Mouse (Mus musculus): ENCODE measurements around the gene Ferd3l. TPM values are rescaled to one million over a fixed set of nuclear protein-coding genes. Genes with fewer than 3 reads are reported as not detected.
A peak's percentile ranks its signal among the peaks of the same experiment; 100 is the strongest.

Gene Ferd3l
- polyA plus RNA-seq, 1 experiment from 2014 or later, result 3.7 TPM

DNA sequence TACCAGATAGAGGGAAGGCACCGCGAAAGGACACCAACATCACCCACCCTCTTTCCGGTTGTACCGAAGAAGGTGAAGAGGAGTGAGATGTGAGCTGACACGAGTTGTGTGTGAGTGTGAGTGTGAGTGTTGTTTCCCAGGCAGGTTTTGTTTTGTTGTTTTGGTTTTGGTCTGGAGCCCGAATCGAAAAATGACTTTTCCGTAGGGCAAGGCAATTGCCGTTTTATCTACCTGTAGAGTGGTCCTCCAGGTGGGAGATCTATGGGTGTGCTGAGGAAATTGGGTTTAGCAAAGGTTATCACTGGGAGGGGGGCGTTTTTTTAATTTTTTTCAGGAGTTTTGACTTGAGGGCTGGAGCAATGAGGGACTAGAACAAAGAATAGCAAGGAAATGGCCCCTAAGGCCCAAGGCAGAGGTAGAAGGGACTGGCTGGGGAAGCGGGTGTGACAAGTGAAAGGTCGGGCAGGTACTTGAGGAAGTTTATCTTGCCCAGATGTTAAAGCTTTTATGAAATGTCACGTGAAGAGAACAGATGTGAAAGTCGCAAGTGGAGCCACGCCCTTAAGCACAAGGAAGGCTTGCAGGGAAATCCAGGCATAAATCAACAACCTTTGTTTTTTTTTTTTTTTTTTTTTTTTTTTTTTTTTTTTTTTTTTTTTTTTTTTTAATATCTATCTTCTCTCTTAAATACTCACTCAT is 35.6 kb downstream of the Ferd3l start:
- Histone ChIP-seq H3K27me3 (ENCODE audit: control insufficient read depth, insufficient read depth, low read length) (peaks cover 89% of the 10 kb centered on the region), H3K4me1 (ENCODE audit: control insufficient read depth, insufficient read depth, low read length) (peaks cover 16% of the 10 kb centered on the region), H3K4me2 (no peak overlapping the region), H3K9me3 (ENCODE audit: control insufficient read depth, low read length) (no peaks in the 10 kb centered on the region), H3K4me3 (ENCODE audit: low read depth, low read length) (no peak overlapping the region), H3K9ac (ENCODE audit: low read length) (no peak overlapping the region), H3K27ac (ENCODE audit: low read depth, low read length) (no peak overlapping the region), H3K36me3 (ENCODE audit: control insufficient read depth, insufficient read depth, low read length) (no peaks in the 10 kb centered on the region)
- WGBS, result 4% methylated on average over 15 of the region's 15 CpGs
- DNase-seq (ENCODE audit: low spot score, missing footprints) (peak; percentile 93), ATAC-seq (ENCODE audit: low FRiP score) (no peak)

DNA sequence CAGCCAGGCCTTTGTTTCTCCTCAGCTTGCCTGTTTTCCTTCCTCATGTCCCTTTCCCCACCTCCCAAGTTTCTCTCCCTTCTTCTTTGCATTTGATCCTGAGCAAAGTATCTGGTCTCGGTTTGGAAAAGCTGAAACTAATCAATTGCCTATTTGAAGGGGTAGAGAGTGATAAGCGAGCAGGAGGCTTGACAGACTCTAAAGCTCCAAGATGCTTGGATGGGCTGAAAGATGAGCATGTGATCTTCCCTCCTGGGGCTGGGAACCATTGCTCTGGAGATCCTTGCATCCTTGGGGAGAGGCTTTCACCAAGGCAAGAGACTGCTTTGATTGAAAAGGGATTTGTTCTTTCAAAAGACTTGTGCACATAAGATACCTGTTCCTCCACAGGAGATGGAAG is 36.2 kb downstream of the Ferd3l start:
- no peak overlapping the region for H3K4me3 ChIP-seq (ENCODE audit: low read depth, low read length)
- H3K27ac ChIP-seq (ENCODE audit: low read depth, low read length), result no peak overlapping the region
- 1% methylated on average over 2 of the region's 2 CpGs for WGBS
- H3K9ac ChIP-seq (ENCODE audit: low read length), result no peak overlapping the region
- H3K4me1 ChIP-seq (ENCODE audit: control insufficient read depth, insufficient read depth, low read length), result peaks cover 16% of the 10 kb centered on the region
- H3K9me3 ChIP-seq (ENCODE audit: control insufficient read depth, low read length), result no peaks in the 10 kb centered on the region
- no peak overlapping the region for H3K4me2 ChIP-seq
- H3K27me3 ChIP-seq (ENCODE audit: control insufficient read depth, insufficient read depth, low read length), result peaks cover 89% of the 10 kb centered on the region
- ATAC-seq (ENCODE audit: low FRiP score) (no peak), DNase-seq (ENCODE audit: low spot score, missing footprints) (peak; percentile 90)
- no peaks in the 10 kb centered on the region for H3K36me3 ChIP-seq (ENCODE audit: control insufficient read depth, insufficient read depth, low read length)

DNA sequence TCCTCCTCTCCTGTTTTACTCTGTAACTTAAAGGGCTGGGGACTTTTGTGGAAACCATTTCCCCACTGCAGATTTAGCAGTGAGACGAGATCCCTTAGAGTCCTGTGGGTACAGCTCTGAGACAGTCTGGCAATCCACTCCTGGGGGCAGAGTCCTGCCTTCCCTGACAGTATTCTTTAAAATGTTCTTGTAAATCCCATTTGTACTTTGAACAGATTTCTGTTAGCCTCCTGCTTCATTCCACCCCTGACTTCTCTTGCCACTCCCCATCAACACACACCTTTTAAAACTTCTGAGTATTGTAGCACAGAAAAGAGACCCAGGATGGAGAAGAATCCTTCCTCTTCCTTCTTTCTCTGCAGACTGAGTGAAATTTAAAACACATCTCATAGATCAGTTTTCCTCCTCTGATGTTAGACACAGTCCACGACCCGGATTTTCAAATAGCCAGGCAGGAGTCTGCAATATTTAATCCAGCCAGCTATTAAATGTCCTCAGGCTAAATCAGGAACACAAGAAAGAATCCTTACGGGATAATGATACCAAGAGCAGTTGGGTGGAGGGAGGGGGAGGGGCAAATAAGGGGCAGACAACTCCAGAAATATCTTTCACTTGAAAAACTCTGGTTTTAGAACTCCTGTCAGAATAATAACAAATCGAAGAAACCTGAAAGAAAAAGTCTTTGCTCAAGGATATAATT is 37.6 kb downstream of the Ferd3l start:
- DNase-seq (ENCODE audit: low spot score, missing footprints) (peak; percentile 91), ATAC-seq (ENCODE audit: low FRiP score) (no peak)
- H3K4me3 ChIP-seq (ENCODE audit: low read depth, low read length), result no peak overlapping the region
- H3K27me3 ChIP-seq (ENCODE audit: control insufficient read depth, insufficient read depth, low read length), result peaks cover 93% of the 10 kb centered on the region
- no peaks in the 10 kb centered on the region for H3K36me3 ChIP-seq (ENCODE audit: control insufficient read depth, insufficient read depth, low read length)
- 4% methylated on average over 5 of the region's 5 CpGs for WGBS
- peaks cover 16% of the 10 kb centered on the region for H3K4me1 ChIP-seq (ENCODE audit: control insufficient read depth, insufficient read depth, low read length)
- H3K27ac ChIP-seq (ENCODE audit: low read depth, low read length), result no peak overlapping the region
- H3K4me2 ChIP-seq, result no peak overlapping the region
- no peak overlapping the region for H3K9ac ChIP-seq (ENCODE audit: low read length)
- no peaks in the 10 kb centered on the region for H3K9me3 ChIP-seq (ENCODE audit: control insufficient read depth, low read length)

DNA sequence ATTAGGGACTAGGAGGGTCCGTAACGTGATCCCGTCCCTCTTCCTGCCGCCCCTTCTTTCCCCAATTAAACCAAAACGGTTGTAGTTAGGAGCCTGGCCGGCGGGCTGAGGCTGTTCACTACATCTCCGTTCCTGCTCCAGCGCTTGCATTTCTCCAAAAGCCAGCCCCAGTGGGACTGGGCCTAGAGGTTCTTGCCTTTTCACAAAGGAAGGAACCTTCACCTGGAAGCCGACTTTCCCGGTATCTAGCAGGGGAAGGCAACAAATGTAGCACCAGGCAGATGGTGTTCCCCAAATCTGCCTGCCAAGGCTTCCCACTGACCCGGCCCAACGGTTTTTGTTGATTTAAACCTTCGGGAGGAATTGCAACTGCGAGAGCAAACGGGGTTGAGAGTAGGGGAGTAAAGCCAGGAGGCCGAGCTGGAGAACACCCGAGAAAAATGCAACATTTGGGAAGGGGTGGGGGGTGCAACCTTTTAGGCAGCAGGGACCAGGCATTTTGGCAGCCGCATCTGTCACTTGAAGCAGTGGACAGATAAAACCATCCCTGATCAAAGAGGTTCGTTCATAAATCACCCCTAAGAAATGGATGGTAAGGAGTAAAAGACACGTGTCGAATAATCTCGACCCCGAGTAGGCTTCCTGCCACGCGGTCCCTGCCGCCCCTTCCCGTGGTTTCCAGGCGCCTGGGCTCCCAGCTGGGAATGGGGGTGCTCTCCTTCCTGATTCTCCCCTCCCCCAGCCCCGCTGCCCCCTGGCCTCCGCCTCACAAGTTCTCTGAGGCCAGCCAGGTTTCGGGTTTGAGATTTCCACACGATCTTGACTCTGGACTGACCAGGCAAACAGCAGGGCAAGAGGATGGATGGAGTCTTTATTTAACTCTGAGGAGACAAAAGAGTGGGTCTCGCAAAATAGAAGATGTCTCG is 38.5 kb downstream of the Ferd3l start:
- no peaks in the 10 kb centered on the region for H3K36me3 ChIP-seq (ENCODE audit: control insufficient read depth, insufficient read depth, low read length)
- no peak overlapping the region for H3K27ac ChIP-seq (ENCODE audit: low read depth, low read length)
- peak; percentile 25; the same call in 1 of the 2 replicates for ATAC-seq (ENCODE audit: low FRiP score)
- no peak overlapping the region; the same call in 1 of the 2 replicates for H3K9ac ChIP-seq (ENCODE audit: low read length)
- peak; percentile 97 for DNase-seq (ENCODE audit: low spot score, missing footprints)
- WGBS, result under 1% methylated on average over 35 of the region's 35 CpGs
- peaks cover 16% of the 10 kb centered on the region for H3K4me1 ChIP-seq (ENCODE audit: control insufficient read depth, insufficient read depth, low read length)
- H3K27me3 ChIP-seq (ENCODE audit: control insufficient read depth, insufficient read depth, low read length), result peaks cover 88% of the 10 kb centered on the region
- H3K4me3 ChIP-seq (ENCODE audit: low read depth, low read length), result peak overlapping the region; percentile 16; the same call in 1 of the 2 replicates
- no peaks in the 10 kb centered on the region for H3K9me3 ChIP-seq (ENCODE audit: control insufficient read depth, low read length)
- peak overlapping the region; percentile 40 for H3K4me2 ChIP-seq

DNA sequence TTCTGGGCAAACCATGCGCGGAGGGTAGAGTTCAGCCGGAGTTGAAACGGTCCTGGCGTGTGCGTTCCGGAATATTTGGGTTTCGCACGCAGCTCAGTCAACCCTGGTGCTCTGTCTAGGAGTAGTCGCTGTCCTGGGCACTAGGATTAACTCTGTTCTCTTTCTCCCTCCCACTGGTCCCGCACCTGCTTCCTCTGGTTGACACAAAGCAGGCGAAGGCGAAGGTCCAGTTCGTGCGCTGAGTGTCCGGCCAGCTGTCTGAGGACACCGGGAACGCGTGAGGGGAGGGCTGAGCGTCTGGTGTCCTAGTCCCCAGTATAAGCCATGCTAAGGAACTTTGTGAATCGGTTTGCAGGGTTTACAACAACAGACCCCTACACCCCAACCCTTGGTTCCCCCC is 39.3 kb downstream of the Ferd3l start:
- ATAC-seq (ENCODE audit: low FRiP score), result peak; percentile 64
- no peak overlapping the region for H3K27ac ChIP-seq (ENCODE audit: low read depth, low read length)
- H3K4me2 ChIP-seq, result peak overlapping the region; percentile 40
- no peaks in the 10 kb centered on the region for H3K9me3 ChIP-seq (ENCODE audit: control insufficient read depth, low read length)
- H3K36me3 ChIP-seq (ENCODE audit: control insufficient read depth, insufficient read depth, low read length), result no peaks in the 10 kb centered on the region
- peak overlapping the region; percentile 16; the same call in 1 of the 2 replicates for H3K4me3 ChIP-seq (ENCODE audit: low read depth, low read length)
- H3K27me3 ChIP-seq (ENCODE audit: control insufficient read depth, insufficient read depth, low read length), result peaks cover 80% of the 10 kb centered on the region
- H3K9ac ChIP-seq (ENCODE audit: low read length), result no peak overlapping the region
- H3K4me1 ChIP-seq (ENCODE audit: control insufficient read depth, insufficient read depth, low read length), result peaks cover 16% of the 10 kb centered on the region
- DNase-seq (ENCODE audit: low spot score, missing footprints), result peak; percentile 97
- under 1% methylated on average over 21 of the region's 21 CpGs for WGBS

DNA sequence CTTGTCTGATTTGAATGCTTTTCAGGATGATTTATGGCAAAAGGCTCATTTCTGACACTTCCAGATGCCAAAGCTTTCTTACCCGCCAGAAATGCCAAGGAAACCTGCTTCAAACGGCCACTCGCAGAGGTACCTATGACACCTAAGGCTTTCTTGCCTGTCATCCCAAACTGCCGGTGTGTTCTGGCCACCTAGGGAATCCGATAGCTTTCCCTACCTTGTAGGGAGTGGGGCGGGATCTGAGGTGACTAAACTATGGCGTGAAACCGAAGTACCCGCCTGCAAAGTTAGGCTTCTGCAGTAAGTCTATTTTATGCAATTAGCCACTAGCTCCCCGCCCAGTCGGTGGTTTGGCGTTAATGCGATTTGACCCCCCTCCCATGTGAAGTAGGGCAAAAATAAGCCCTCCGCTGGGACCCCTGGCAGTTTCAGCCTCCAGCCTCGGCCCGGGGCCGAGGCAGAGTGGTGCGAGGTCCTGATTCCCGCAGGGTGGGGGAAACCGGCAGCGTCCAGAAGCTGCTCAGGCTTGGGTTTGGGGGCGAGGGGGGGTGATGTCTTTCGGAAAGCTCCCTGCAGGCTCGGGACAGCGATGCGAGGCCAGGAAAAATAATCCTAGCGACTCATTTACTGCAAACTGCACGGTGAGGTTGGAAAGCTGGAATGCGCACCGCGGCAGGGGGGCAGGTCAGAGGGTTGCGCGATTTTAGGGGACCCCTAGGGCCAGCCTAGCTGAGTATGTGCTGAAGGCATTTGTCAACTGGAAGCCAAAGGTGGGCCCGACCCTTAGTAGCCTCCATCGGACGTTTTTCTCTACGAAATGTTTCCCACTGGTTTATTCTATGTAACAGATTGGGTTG is 40.0 kb downstream of the Ferd3l start:
- Histone ChIP-seq H3K27me3 (ENCODE audit: control insufficient read depth, insufficient read depth, low read length) (peaks cover 73% of the 10 kb centered on the region), H3K4me3 (ENCODE audit: low read depth, low read length) (peak overlapping the region; percentile 14; the same call in 1 of the 2 replicates), H3K9ac (ENCODE audit: low read length) (no peak overlapping the region), H3K27ac (ENCODE audit: low read depth, low read length) (no peak overlapping the region), H3K36me3 (ENCODE audit: control insufficient read depth, insufficient read depth, low read length) (no peaks in the 10 kb centered on the region), H3K4me2 (peak overlapping the region; percentile 40), H3K4me1 (ENCODE audit: control insufficient read depth, insufficient read depth, low read length) (peaks cover 16% of the 10 kb centered on the region), H3K9me3 (ENCODE audit: control insufficient read depth, low read length) (no peaks in the 10 kb centered on the region)
- 1% methylated on average over 37 of the region's 37 CpGs for WGBS
- DNase-seq (ENCODE audit: low spot score, missing footprints) (peak; percentile 95), ATAC-seq (ENCODE audit: low FRiP score) (peak; percentile 20; the same call in 1 of the 2 replicates)

DNA sequence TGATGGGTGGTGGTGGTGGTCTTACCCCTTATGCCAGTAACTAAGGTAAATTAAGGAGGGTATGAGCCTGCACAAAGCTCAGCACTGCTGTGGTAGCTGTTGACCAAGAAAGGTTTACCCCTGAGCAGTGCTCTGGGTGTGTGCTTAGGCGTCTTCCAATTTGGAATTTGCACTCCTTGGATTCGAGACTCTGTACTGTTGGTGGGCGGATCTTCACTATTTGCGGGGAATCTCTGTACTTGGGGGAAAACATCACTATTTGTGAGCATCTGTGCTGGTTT is 40.6 kb downstream of the Ferd3l start:
- Histone ChIP-seq H3K27me3 (ENCODE audit: control insufficient read depth, insufficient read depth, low read length) (peaks cover 67% of the 10 kb centered on the region), H3K4me2 (no peak overlapping the region), H3K4me1 (ENCODE audit: control insufficient read depth, insufficient read depth, low read length) (peaks cover 16% of the 10 kb centered on the region), H3K36me3 (ENCODE audit: control insufficient read depth, insufficient read depth, low read length) (no peaks in the 10 kb centered on the region), H3K9ac (ENCODE audit: low read length) (no peak overlapping the region), H3K9me3 (ENCODE audit: control insufficient read depth, low read length) (no peaks in the 10 kb centered on the region), H3K4me3 (ENCODE audit: low read depth, low read length) (no peak overlapping the region), H3K27ac (ENCODE audit: low read depth, low read length) (no peak overlapping the region)
- ATAC-seq (ENCODE audit: low FRiP score) (no peak), DNase-seq (ENCODE audit: low spot score, missing footprints) (peak; percentile 92)
- WGBS, result 8% methylated on average over 4 of the region's 4 CpGs
